ENCODE assay signal across 18 mouse cellular contexts in genomic region chr12:100785344-100785743, GRCm38 (mm10). TPM values are rescaled to one million over a fixed set of nuclear protein-coding genes. Genes with fewer than 3 reads are reported as not detected.
DNase-seq lines count a peak whose midpoint lies in the region; ATAC-seq and TF ChIP-seq lines count a peak whose summit lies in the region.
"Had no signal": no experiment of that assay in that cellular context is flagged by ENCODE, and none has a peak within 500 bp of the region (broad histone marks: within the 10 kb centered on the region; RNA-seq: fewer than 3 reads in every experiment).

No protein-coding gene starts in this region.

- WGBS in kidney, adult 2 months: 43% methylated on average over 7 of the region's 7 CpGs
- 41% methylated on average over 7 of the region's 7 CpGs for WGBS in kidney, embryonic 14.5 days
- WGBS in lung, postnatal 0 days: 32% methylated on average over 7 of the region's 7 CpGs
- 31% methylated on average over 7 of the region's 7 CpGs for WGBS in lung, adult 2 months
- 83% methylated on average over 7 of the region's 7 CpGs for WGBS in midbrain, embryonic 15.5 days

- H3K4me1 ChIP-seq in kidney, adult 2 months (ENCODE audit: control insufficient read depth, insufficient read depth, low read length): peaks cover 5% of the 10 kb centered on the region; the same call in 1 of the 2 replicates
- no peaks in the 10 kb centered on the region for H3K4me1 ChIP-seq in kidney, embryonic 14.5 days (ENCODE audit: control insufficient read depth, insufficient read depth, low read length)
- H3K4me1 ChIP-seq in lung, postnatal 0 days (ENCODE audit: insufficient read depth, low read depth, low read length): no peaks in the 10 kb centered on the region
- H3K4me1 ChIP-seq in lung, adult 2 months (ENCODE audit: control insufficient read depth, insufficient read depth, low read length): no peaks in the 10 kb centered on the region
- H3K4me1 ChIP-seq in midbrain, embryonic 15.5 days: no peaks in the 10 kb centered on the region
- H3K4me1 ChIP-seq: hindbrain, embryonic 13.5 days; stomach, embryonic 15.5 days had no signal

- no peak for ATAC-seq in kidney, embryonic 14.5 days (ENCODE audit: low FRiP score, low TSS enrichment)
- peak; percentile 74 for ATAC-seq in lung, postnatal 0 days
- ATAC-seq in midbrain, embryonic 15.5 days (replicated peaks): no peak
- ATAC-seq: CD4-positive, CD25-positive, alpha-beta regulatory T cell, adult 4 months had no signal

- H3K27me3 ChIP-seq in kidney, adult 2 months (replicated peaks; ENCODE audit: control insufficient read depth, insufficient read depth, low read length): no peaks in the 10 kb centered on the region
- H3K27me3 ChIP-seq in kidney, embryonic 14.5 days (ENCODE audit: control insufficient read depth, insufficient read depth, low read length): no peaks in the 10 kb centered on the region
- no peaks in the 10 kb centered on the region for H3K27me3 ChIP-seq in lung, postnatal 0 days (replicated peaks; ENCODE audit: insufficient read depth, low read length)
- H3K27me3 ChIP-seq in midbrain, embryonic 15.5 days (replicated peaks): no peaks in the 10 kb centered on the region
- H3K27me3 ChIP-seq: hindbrain, embryonic 13.5 days; liver, embryonic 15.5 days; stomach, embryonic 15.5 days had no signal

- peak; percentile 45 for DNase-seq in kidney, adult 2 months
- peak; percentile 55 for DNase-seq in lung, postnatal 0 days (ENCODE audit: low spot score)
- no peak for DNase-seq in lung, adult 2 months
- peak; percentile 35 for DNase-seq in lung, postnatal 25 days (ENCODE audit: low spot score)
- DNase-seq in adipocyte (ENCODE audit: low spot score): no peak
- DNase-seq: adrenal gland, postnatal 14 days; cerebellum, adult 18-20 months; cerebellum, postnatal 36 days; right cerebral cortex, adult 18-20 months had no signal

- no peak for TF ChIP-seq POLR2A in kidney, adult 2 months (IDR thresholded peaks at IDR 0.05; ENCODE audit: low read depth, low read length)
- TF ChIP-seq POLR2A in lung, adult 2 months (IDR thresholded peaks at IDR 0.05; ENCODE audit: borderline replicate concordance, extremely low read depth, low read depth, low read length): no peak

- H3K4me3 ChIP-seq in kidney, adult 2 months (ENCODE audit: insufficient read depth, low read depth, low read length): no peak overlapping the region
- no peak overlapping the region for H3K4me3 ChIP-seq in kidney, embryonic 14.5 days (ENCODE audit: low read length)
- H3K4me3 ChIP-seq in lung, postnatal 0 days (ENCODE audit: low read depth, low read length): no peak overlapping the region
- no peak overlapping the region for H3K4me3 ChIP-seq in lung, adult 2 months (replicated peaks; ENCODE audit: extremely low read depth, low read depth, low read length)
- no peak overlapping the region for H3K4me3 ChIP-seq in midbrain, embryonic 15.5 days
- H3K4me3 ChIP-seq: heart, adult 2 months; hindbrain, embryonic 13.5 days; layer of hippocampus, adult 2 months; left cerebral cortex, adult 2 months; liver, embryonic 15.5 days; stomach, embryonic 15.5 days had no signal

- H3K36me3 ChIP-seq in kidney, adult 2 months (ENCODE audit: control insufficient read depth, insufficient read depth, low read length): no peaks in the 10 kb centered on the region
- H3K36me3 ChIP-seq in kidney, embryonic 14.5 days (ENCODE audit: control insufficient read depth, insufficient read depth, low read length): no peaks in the 10 kb centered on the region
- H3K36me3 ChIP-seq in lung, postnatal 0 days (ENCODE audit: insufficient read depth, low read length): no peaks in the 10 kb centered on the region
- H3K36me3 ChIP-seq in midbrain, embryonic 15.5 days (replicated peaks): no peaks in the 10 kb centered on the region
- H3K36me3 ChIP-seq: hindbrain, embryonic 13.5 days; liver, embryonic 15.5 days; stomach, embryonic 15.5 days had no signal

- no peak overlapping the region for H3K4me2 ChIP-seq in kidney, embryonic 14.5 days (replicated peaks; ENCODE audit: low read depth, low read length)
- H3K4me2 ChIP-seq in lung, postnatal 0 days (replicated peaks; ENCODE audit: low read depth, low read length): no peak overlapping the region
- no peak overlapping the region for H3K4me2 ChIP-seq in midbrain, embryonic 15.5 days
- H3K4me2 ChIP-seq: hindbrain, embryonic 13.5 days; liver, embryonic 15.5 days; stomach, embryonic 15.5 days had no signal

- H3K9me3 ChIP-seq in kidney, embryonic 14.5 days (ENCODE audit: control insufficient read depth, low read length): no peaks in the 10 kb centered on the region
- H3K9me3 ChIP-seq in lung, postnatal 0 days (ENCODE audit: low read length): no peaks in the 10 kb centered on the region
- H3K9me3 ChIP-seq in midbrain, embryonic 15.5 days: no peaks in the 10 kb centered on the region
- H3K9me3 ChIP-seq: hindbrain, embryonic 13.5 days; liver, embryonic 15.5 days; stomach, embryonic 15.5 days had no signal

- no peak overlapping the region for H3K9ac ChIP-seq in kidney, embryonic 14.5 days (ENCODE audit: low read depth, low read length)
- no peak overlapping the region for H3K9ac ChIP-seq in lung, postnatal 0 days (replicated peaks; ENCODE audit: low read depth)
- no peak overlapping the region for H3K9ac ChIP-seq in midbrain, embryonic 15.5 days
- H3K9ac ChIP-seq: hindbrain, embryonic 13.5 days; liver, embryonic 15.5 days; stomach, embryonic 15.5 days had no signal

- no peak for TF ChIP-seq CTCF in kidney, adult 2 months (conservative IDR thresholded peaks at IDR 0.05; ENCODE audit: insufficient read depth, insufficient read length, low read depth, low read length)
- no peak for TF ChIP-seq CTCF in lung, postnatal 0 days (IDR thresholded peaks at IDR 0.05)
- no peak for TF ChIP-seq CTCF in lung, adult 2 months (IDR thresholded peaks at IDR 0.05; ENCODE audit: insufficient read depth, low read length)

- TF ChIP-seq EP300 in lung, postnatal 0 days (IDR thresholded peaks at IDR 0.05): peak; percentile 67

- no peak overlapping the region for H3K27ac ChIP-seq in kidney, adult 2 months (ENCODE audit: insufficient read depth, low read depth, low read length)
- H3K27ac ChIP-seq in kidney, embryonic 14.5 days (ENCODE audit: low read depth, low read length): no peak overlapping the region
- no peak overlapping the region for H3K27ac ChIP-seq in lung, postnatal 0 days (ENCODE audit: low read length)
- no peak overlapping the region for H3K27ac ChIP-seq in midbrain, embryonic 15.5 days
- H3K27ac ChIP-seq: heart, adult 2 months; hindbrain, embryonic 13.5 days; layer of hippocampus, adult 2 months; left cerebral cortex, adult 2 months; liver, embryonic 15.5 days; stomach, embryonic 15.5 days had no signal

RNA-seq across cellular contexts. Expression of gene Dglucy, which starts 6.5 kb away (rescaled TPM):
- 88.1 and 90.1 TPM in 2 replicates for polyA plus RNA-seq in kidney, adult 2 months (2012; rRNA removed)
- 1.7 and 3.6 TPM in 2 replicates for polyA plus RNA-seq in kidney, embryonic 14.5 days (2014; fragmentation: Nextera tagmentation; extraction: Ambion mirVana)
- 2.1 and 3.3 TPM in 2 replicates for polyA plus RNA-seq in lung, postnatal 0 days (2015; fragmentation: Nextera tagmentation; extraction: Ambion mirVana)
- polyA plus RNA-seq in lung, adult 2 months (2012; rRNA removed): 6.4 and 6.5 TPM in 2 replicates
- 2.9 TPM in 2 replicates for polyA plus RNA-seq in midbrain, embryonic 15.5 days (2015; fragmentation: Nextera tagmentation; extraction: Ambion mirVana)

RNA-seq across cellular contexts. Expression of gene Rps6ka5, which starts 58.6 kb away (rescaled TPM):
- polyA plus RNA-seq in kidney, adult 2 months (2012; rRNA removed): 1.1 TPM in 2 replicates
- 3.6 and 5.5 TPM in 2 replicates for polyA plus RNA-seq in kidney, embryonic 14.5 days (2014; fragmentation: Nextera tagmentation; extraction: Ambion mirVana)
- 2.3 and 2.7 TPM in 2 replicates for polyA plus RNA-seq in lung, postnatal 0 days (2015; fragmentation: Nextera tagmentation; extraction: Ambion mirVana)
- polyA plus RNA-seq in lung, adult 2 months (2012; rRNA removed): 1.7 and 2.0 TPM in 2 replicates
- polyA plus RNA-seq in midbrain, embryonic 15.5 days (2015; fragmentation: Nextera tagmentation; extraction: Ambion mirVana): 7.2 and 7.8 TPM in 2 replicates

Comparison
In these comparisons a context has a peak if more than half of its experiments do, and no peak if none do; other contexts are left out.
1. DNase-seq: peak in kidney, adult 2 months (single experiment), lung, postnatal 0 days (single experiment) and lung, postnatal 25 days (single experiment); none in lung, adult 2 months (single experiment) and adipocyte (single experiment).
2. RNA of gene Dglucy, which starts 6.5 kb away (polyA plus RNA-seq): 88.1 to 90.1 TPM in kidney, adult 2 months; 6.4 to 6.5 TPM in lung, adult 2 months, 1.7 to 3.6 TPM in kidney, embryonic 14.5 days, 2.9 TPM in midbrain, embryonic 15.5 days and 2.1 to 3.3 TPM in lung, postnatal 0 days; every median in the first group is over 10 times any median in the second.